Mouse (Mus musculus) kidney, embryonic 15.5 days (tissue): ENCODE measurements around the gene Gnb4. TPM values are rescaled to one million over a fixed set of nuclear protein-coding genes. Genes with fewer than 3 reads are reported as not detected.

Experiments
- ATAC-seq: fragments of 200-750 bp; cut with Nextera tagmentation; replicated peaks from 2 replicates; pipeline ENCODE4 v1.8.0; 2017; ENCODE audit warnings: moderate TSS enrichment; ENCODE audit not compliant: low FRiP score
- H3K27ac ChIP-seq: fragments of 300-500 bp; sonication (generic); 2 replicates; pipeline ENCODE4 v1.5.1; 2015; ENCODE audit warnings: mild to moderate bottlenecking, inconsistent platforms
- H3K27me3 ChIP-seq: fragments of 300-500 bp; sonication (generic); 2 replicates; pipeline ENCODE4 v1.6.1; 2015; ENCODE audit warnings: inconsistent platforms
- H3K36me3 ChIP-seq: fragments of 300-500 bp; sonication (generic); 2 replicates; pipeline ENCODE4 v1.6.1; 2015; ENCODE audit warnings: inconsistent platforms
- H3K4me1 ChIP-seq: fragments of 300-500 bp; sonication (generic); 2 replicates; pipeline ENCODE4 v1.6.1; 2015; ENCODE audit warnings: inconsistent platforms
- H3K4me2 ChIP-seq: fragments of 300-500 bp; sonication (generic); 2 replicates; pipeline ENCODE4 v1.6.1; 2015; ENCODE audit warnings: moderate library complexity, mild to moderate bottlenecking, inconsistent platforms
- H3K4me3 ChIP-seq: fragments of 300-500 bp; sonication (generic); replicated peaks from 2 replicates; pipeline ENCODE4 v1.5.1; 2015; ENCODE audit warnings: mild to moderate bottlenecking, inconsistent platforms
- H3K9ac ChIP-seq: fragments of 300-500 bp; sonication (generic); 2 replicates; pipeline ENCODE4 v1.6.1; 2015; ENCODE audit warnings: mild to moderate bottlenecking, inconsistent platforms
- H3K9me3 ChIP-seq: fragments of 300-500 bp; sonication (generic); replicated peaks from 2 replicates; pipeline ENCODE4 v1.6.1; 2016; ENCODE audit warnings: inconsistent platforms
- WGBS: fragments of 180-500 bp; shearing (Covaris S2); methylation state at CpG from one replicate; pipeline ENCODE4 v1.1.7; 2015; ENCODE audit warnings: mixed read lengths; 5-methylcytosine and 5-hydroxymethylcytosine counted together
- polyA plus RNA-seq: library from polyadenylated mRNA; unstranded; fragments of >200 nt; fragmentation: Nextera tagmentation; extraction: Ambion mirVana; gene quantifications from 2 replicates; pipeline ENCODE4 v1.2.1, GENCODE M21; 2015

Gene Gnb4
- polyA plus RNA-seq, 1 experiment from 2014 or later, result 54.4 TPM

GRCm38 (mm10) chr3:32644751-32645150 is 28.4 kb upstream of the Gnb4 start:
- H3K4me2 ChIP-seq, result no peak overlapping the region
- no peaks in the 10 kb centered on the region for H3K9me3 ChIP-seq
- no peaks in the 10 kb centered on the region for H3K27me3 ChIP-seq
- H3K4me1 ChIP-seq, result no peaks in the 10 kb centered on the region
- no peak overlapping the region for H3K27ac ChIP-seq
- WGBS, result 74% methylated on average over 2 of the region's 2 CpGs
- H3K36me3 ChIP-seq, result no peaks in the 10 kb centered on the region
- ATAC-seq, result no peak
- no peak overlapping the region for H3K9ac ChIP-seq
- no peak overlapping the region for H3K4me3 ChIP-seq

- no peak overlapping the region for H3K4me2 ChIP-seq
- WGBS, result 91% methylated on average over 6 of the region's 6 CpGs
- H3K27ac ChIP-seq, result no peak overlapping the region
- H3K9ac ChIP-seq, result no peak overlapping the region
- peaks cover 7% of the 10 kb centered on the region; the same call in 1 of the 2 replicates for H3K4me1 ChIP-seq
- H3K4me3 ChIP-seq, result no peak overlapping the region
- H3K27me3 ChIP-seq, result no peaks in the 10 kb centered on the region
- H3K9me3 ChIP-seq, result no peaks in the 10 kb centered on the region
- ATAC-seq, result no peak
- no peaks in the 10 kb centered on the region for H3K36me3 ChIP-seq
These were observed 25.7 kb upstream of the Gnb4 start for GRCm38 (mm10) chr3:32642116-32642515.

GRCm38 (mm10) chr3:32638240-32638639 is 21.9 kb upstream of the Gnb4 start:
- Histone ChIP-seq H3K27me3 (no peaks in the 10 kb centered on the region), H3K9me3 (no peaks in the 10 kb centered on the region), H3K36me3 (no peaks in the 10 kb centered on the region), H3K4me1 (peaks cover 7% of the 10 kb centered on the region; the same call in 1 of the 2 replicates), H3K4me3 (no peak overlapping the region), H3K27ac (peak overlapping the region; percentile 62), H3K4me2 (0 out of 2 replicates have a peak overlapping the region, but pooled peaks have one; percentile 19), H3K9ac (no peak overlapping the region)
- 0 out of 2 replicates have a peak, but pooled peaks have one; percentile 15 for ATAC-seq
- WGBS, result 15% methylated on average over 8 of the region's 8 CpGs

DNA sequence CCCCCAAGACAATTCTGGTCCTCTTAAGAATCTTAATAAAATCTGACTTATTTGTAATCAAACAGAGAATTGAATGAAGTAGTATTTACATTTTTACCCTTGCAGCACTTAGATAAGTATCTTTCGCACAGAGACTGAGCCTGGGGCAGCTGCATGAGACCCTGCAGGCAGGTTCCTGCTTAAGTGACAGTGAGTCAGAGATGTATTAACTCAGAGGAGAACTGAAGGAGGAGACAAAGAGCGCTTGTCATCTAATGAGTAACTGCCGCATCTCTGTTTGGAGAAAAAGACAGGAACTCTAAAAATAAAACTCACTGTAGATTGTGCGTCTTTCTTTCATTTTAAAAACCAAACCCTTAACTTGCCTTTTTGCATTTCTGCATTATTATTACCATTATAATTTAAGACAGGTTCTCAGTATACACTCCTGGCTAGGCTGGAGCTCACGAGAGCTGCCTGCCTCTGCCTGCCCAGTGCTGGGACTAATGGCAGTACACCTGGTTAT is 16.4 kb upstream of the Gnb4 start:
- H3K27ac ChIP-seq, result no peak overlapping the region
- H3K36me3 ChIP-seq, result no peaks in the 10 kb centered on the region
- 0 out of 2 replicates have a peak, but pooled peaks cover 2% of the 10 kb centered on the region for H3K4me1 ChIP-seq
- no peak for ATAC-seq
- H3K9me3 ChIP-seq, result no peaks in the 10 kb centered on the region
- H3K27me3 ChIP-seq, result no peaks in the 10 kb centered on the region
- H3K4me3 ChIP-seq, result no peak overlapping the region
- WGBS, result 67% methylated on average over 5 of the region's 5 CpGs
- H3K9ac ChIP-seq, result no peak overlapping the region
- no peak overlapping the region for H3K4me2 ChIP-seq

- WGBS, result 73% methylated on average over 4 of the region's 4 CpGs
- no peak overlapping the region for H3K4me2 ChIP-seq
- H3K4me3 ChIP-seq, result no peak overlapping the region
- no peaks in the 10 kb centered on the region for H3K36me3 ChIP-seq
- no peak overlapping the region for H3K9ac ChIP-seq
- H3K27me3 ChIP-seq, result no peaks in the 10 kb centered on the region
- H3K4me1 ChIP-seq, result no peaks in the 10 kb centered on the region
- no peaks in the 10 kb centered on the region for H3K9me3 ChIP-seq
- ATAC-seq, result no peak
- no peak overlapping the region for H3K27ac ChIP-seq
These were observed 13.8 kb upstream of the Gnb4 start for GRCm38 (mm10) chr3:32630210-32630609.

GRCm38 (mm10) chr3:32628141-32628540 is 11.8 kb upstream of the Gnb4 start:
- ATAC-seq, result no peak
- WGBS, result 79% methylated on average over 7 of the region's 7 CpGs
- no peaks in the 10 kb centered on the region for H3K9me3 ChIP-seq

GRCm38 (mm10) chr3:32622106-32622505 is 5.7 kb upstream of the Gnb4 start:
- 91% methylated on average over 3 of the region's 3 CpGs for WGBS
- no peaks in the 10 kb centered on the region for H3K27me3 ChIP-seq
- H3K36me3 ChIP-seq, result no peaks in the 10 kb centered on the region
- ATAC-seq, result no peak
- H3K9ac ChIP-seq, result no peak overlapping the region
- no peaks in the 10 kb centered on the region for H3K9me3 ChIP-seq
- peaks cover 1% of the 10 kb centered on the region; the same call in 1 of the 2 replicates for H3K4me1 ChIP-seq
- H3K4me3 ChIP-seq, result no peak overlapping the region
- no peak overlapping the region for H3K27ac ChIP-seq
- H3K4me2 ChIP-seq, result no peak overlapping the region

More at GRCm38 (mm10) chr3:32628141-32628540, 11.8 kb upstream of the Gnb4 start:
- Histone ChIP-seq H3K4me2 (no peak overlapping the region), H3K27me3 (no peaks in the 10 kb centered on the region), H3K36me3 (no peaks in the 10 kb centered on the region), H3K4me1 (no peaks in the 10 kb centered on the region), H3K27ac (no peak overlapping the region), H3K4me3 (no peak overlapping the region), H3K9ac (no peak overlapping the region)

DNA sequence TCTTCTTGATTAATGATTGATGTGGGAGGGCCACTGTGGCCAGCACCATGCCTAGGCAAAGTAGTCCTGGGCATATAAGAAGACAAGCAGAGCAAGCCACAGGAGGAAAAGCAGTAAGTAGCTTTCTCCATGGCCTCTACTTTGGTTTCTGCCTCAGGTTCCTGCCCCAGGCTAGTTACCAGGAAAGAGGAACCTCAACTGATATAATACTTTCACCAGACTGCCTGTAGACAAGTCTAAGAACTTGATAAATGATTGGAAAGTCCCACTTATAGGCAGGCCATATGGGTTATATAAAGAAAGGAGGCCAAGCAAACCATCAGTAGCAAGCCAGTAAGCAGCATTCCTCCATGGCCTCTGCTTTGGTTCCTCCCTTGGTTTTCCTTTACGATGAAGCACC is 5.3 kb upstream of the Gnb4 start:
- Histone ChIP-seq H3K4me1 (peaks cover 6% of the 10 kb centered on the region; the same call in 1 of the 2 replicates), H3K9me3 (no peaks in the 10 kb centered on the region), H3K36me3 (no peaks in the 10 kb centered on the region), H3K4me2 (no peak overlapping the region), H3K9ac (no peak overlapping the region), H3K27ac (no peak overlapping the region), H3K4me3 (no peak overlapping the region), H3K27me3 (no peaks in the 10 kb centered on the region)
- ATAC-seq, result no peak
- WGBS, result 79% methylated on average over 1 of the region's 1 CpGs

GRCm38 (mm10) chr3:32617053-32617642 is 763 bp upstream of the Gnb4 start:
- Histone ChIP-seq H3K9ac (peak overlapping the region; percentile 63), H3K4me1 (peaks cover 13% of the 10 kb centered on the region), H3K4me3 (peak overlapping the region; percentile 72), H3K27ac (peak overlapping the region; percentile 73), H3K27me3 (no peaks in the 10 kb centered on the region), H3K9me3 (no peaks in the 10 kb centered on the region), H3K4me2 (peak overlapping the region; percentile 72), H3K36me3 (no peaks in the 10 kb centered on the region)
- peak; percentile 50 for ATAC-seq
- WGBS, result 24% methylated on average over 16 of the region's 16 CpGs

DNA sequence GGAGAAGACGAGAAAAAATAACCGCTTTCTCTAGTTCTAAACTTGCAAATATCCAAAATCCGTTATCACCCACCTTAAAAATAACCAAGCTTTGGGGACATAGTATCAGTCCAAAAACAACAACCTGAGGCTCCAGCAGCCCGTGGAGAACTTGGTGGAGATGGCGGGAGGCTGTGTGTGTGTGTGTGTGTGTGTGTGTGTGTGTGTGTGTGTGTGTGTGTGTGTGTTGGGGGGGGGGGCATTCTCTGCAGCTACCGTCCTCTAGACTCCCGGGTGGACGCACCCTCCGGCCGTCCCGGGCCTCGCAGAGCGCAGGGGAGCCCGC is 417 bp downstream of the Gnb4 start:
- H3K4me3 ChIP-seq, result peak overlapping the region; percentile 72
- H3K9ac ChIP-seq, result peak overlapping the region; percentile 63
- no peak for ATAC-seq
- WGBS, result 14% methylated on average over 8 of the region's 14 CpGs
- H3K27me3 ChIP-seq, result no peaks in the 10 kb centered on the region
- H3K27ac ChIP-seq, result peak overlapping the region; percentile 73; the same call in 1 of the 2 replicates
- no peaks in the 10 kb centered on the region for H3K36me3 ChIP-seq
- peak overlapping the region; percentile 72 for H3K4me2 ChIP-seq
- peaks cover 18% of the 10 kb centered on the region for H3K4me1 ChIP-seq
- H3K9me3 ChIP-seq, result no peaks in the 10 kb centered on the region

- Histone ChIP-seq H3K9me3 (no peaks in the 10 kb centered on the region), H3K4me2 (peak overlapping the region; percentile 72), H3K36me3 (no peaks in the 10 kb centered on the region), H3K9ac (peak overlapping the region; percentile 63; the same call in 1 of the 2 replicates), H3K4me1 (peaks cover 18% of the 10 kb centered on the region), H3K27ac (no peak overlapping the region), H3K4me3 (peak overlapping the region; percentile 72), H3K27me3 (no peaks in the 10 kb centered on the region)
- 49% methylated on average over 5 of the region's 5 CpGs for WGBS
- ATAC-seq, result no peak
These were observed 1.0 kb downstream of the Gnb4 start for GRCm38 (mm10) chr3:32615376-32615775.

DNA sequence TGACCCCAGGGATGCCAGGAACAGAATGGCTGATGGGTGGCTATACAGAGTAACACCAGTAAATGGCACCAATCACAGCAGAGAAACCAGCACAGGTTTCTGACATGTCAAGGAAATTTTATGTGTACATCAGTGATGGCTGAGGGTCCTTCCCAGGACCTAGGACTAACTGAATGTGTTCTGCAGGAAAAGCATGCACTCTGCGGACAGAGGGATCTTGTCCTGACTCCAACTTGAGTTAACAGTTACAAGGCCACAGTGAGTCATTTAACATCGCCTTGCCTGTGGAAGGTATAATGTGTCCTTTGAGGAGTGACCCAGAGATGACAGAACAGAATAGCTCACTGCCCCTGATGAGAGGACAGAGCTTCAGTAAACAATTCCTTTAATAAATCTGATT is 1.6 kb downstream of the Gnb4 start:
- no peaks in the 10 kb centered on the region for H3K27me3 ChIP-seq
- H3K27ac ChIP-seq, result no peak overlapping the region
- no peak for ATAC-seq
- no peaks in the 10 kb centered on the region for H3K36me3 ChIP-seq
- H3K4me2 ChIP-seq, result no peak overlapping the region; the same call in 1 of the 2 replicates
- H3K4me3 ChIP-seq, result no peak overlapping the region
- no peak overlapping the region for H3K9ac ChIP-seq
- no peaks in the 10 kb centered on the region for H3K9me3 ChIP-seq
- WGBS, result 64% methylated on average over 2 of the region's 2 CpGs
- peaks cover 18% of the 10 kb centered on the region for H3K4me1 ChIP-seq
